ENCODE assay signal across 9 mouse cellular contexts in genomic region chr1:158266293-158267019, GRCm38 (mm10).
DNase-seq lines count a peak whose midpoint lies in the region; ATAC-seq lines count a peak whose summit lies in the region.
"Had no signal": no experiment of that assay in that cellular context is flagged by ENCODE, and none has a peak within 500 bp of the region (broad histone marks: within the 10 kb centered on the region; RNA-seq: fewer than 3 reads in every experiment).

No protein-coding gene starts in this region.

- 30% methylated on average over 3 of the region's 3 CpGs for WGBS in forebrain, embryonic 15.5 days
- 31% methylated on average over 3 of the region's 3 CpGs for WGBS in midbrain, embryonic 15.5 days

- peak; percentile 64; the same call in 1 of the 2 replicates for ATAC-seq in forebrain, embryonic 15.5 days (replicated peaks)
- ATAC-seq in midbrain, embryonic 15.5 days (replicated peaks) = peak; percentile 87

- peaks cover 14% of the 10 kb centered on the region for H3K4me1 ChIP-seq in forebrain, embryonic 15.5 days
- peaks cover 15% of the 10 kb centered on the region for H3K4me1 ChIP-seq in midbrain, embryonic 15.5 days

- no peaks in the 10 kb centered on the region for H3K9me3 ChIP-seq in forebrain, embryonic 15.5 days
- H3K9me3 ChIP-seq in midbrain, embryonic 15.5 days = no peaks in the 10 kb centered on the region

- no peaks in the 10 kb centered on the region for H3K36me3 ChIP-seq in forebrain, embryonic 15.5 days
- H3K36me3 ChIP-seq in midbrain, embryonic 15.5 days (replicated peaks) = no peaks in the 10 kb centered on the region

- H3K27me3 ChIP-seq in forebrain, embryonic 15.5 days = no peaks in the 10 kb centered on the region
- no peaks in the 10 kb centered on the region for H3K27me3 ChIP-seq in midbrain, embryonic 15.5 days (replicated peaks)

- DNase-seq in heart, adult 11 months = peak; percentile 55
- DNase-seq in heart, adult 9 months (ENCODE audit: low spot score in 2 of 2) = no peak
- peak; percentile 43 to 46 for DNase-seq in cerebellum, postnatal 36 days
- DNase-seq in layer of hippocampus, adult 9-10 months (ENCODE audit: low spot score) = no peak
- DNase-seq in right cerebral cortex, postnatal 14 days = no peak
- DNase-seq in urinary bladder, adult 18-20 months (ENCODE audit: low spot score in 2 of 2) = no peak
- DNase-seq: heart, postnatal 36 days had no signal

- H3K9ac ChIP-seq in forebrain, embryonic 15.5 days (replicated peaks) = no peak overlapping the region
- H3K9ac ChIP-seq in midbrain, embryonic 15.5 days = no peak overlapping the region

- peak overlapping the region; percentile 62 for H3K27ac ChIP-seq in forebrain, embryonic 15.5 days (replicated peaks)
- peak overlapping the region; percentile 53 for H3K27ac ChIP-seq in midbrain, embryonic 15.5 days

- H3K4me2 ChIP-seq in forebrain, embryonic 15.5 days (replicated peaks) = no peak overlapping the region
- H3K4me2 ChIP-seq in midbrain, embryonic 15.5 days = no peak overlapping the region

- no peak overlapping the region for H3K4me3 ChIP-seq in forebrain, embryonic 15.5 days
- no peak overlapping the region for H3K4me3 ChIP-seq in midbrain, embryonic 15.5 days

Comparison
In these comparisons a context has a peak if more than half of its experiments do, and no peak if none do; other contexts are left out.
1. DNase-seq: peak in heart, adult 11 months (single experiment) and cerebellum, postnatal 36 days (2 of 2); none in heart, adult 9 months (0 of 2), layer of hippocampus, adult 9-10 months (single experiment), right cerebral cortex, postnatal 14 days (single experiment) and urinary bladder, adult 18-20 months (0 of 2).